Mouse (Mus musculus) spleen, postnatal 36 days (tissue): ENCODE measurements around the gene Tmbim4.

Experiments
- DNase-seq, 2 experiments: peaks; one replicate each; pipeline ENCODE4 v3.0.0; 2022; ENCODE audit warnings: low spot score in 2 of 2, mixed read lengths in 1 of 2

Tmbim4 gene

GRCm38 (mm10) chr10:120245681-120246080, 44.3 kb downstream of the Tmbim4 start:
- DNase-seq, result no peak

GRCm38 (mm10) chr10:120246994-120247750, 45.8 kb downstream of the Tmbim4 start:
- DNase-seq, result peak; percentile 63 to 66

- no peak for DNase-seq
Measured at GRCm38 (mm10) chr10:120250911-120251683, 49.7 kb downstream of the Tmbim4 start.

GRCm38 (mm10) chr10:120251791-120252190, 50.4 kb downstream of the Tmbim4 start:
- DNase-seq, result no peak

- no peak for DNase-seq
Measured at GRCm38 (mm10) chr10:120252800-120253199, 51.4 kb downstream of the Tmbim4 start.

GRCm38 (mm10) chr10:120257231-120257630, 55.8 kb downstream of the Tmbim4 start:
- peak; percentile 3 to 12 for DNase-seq

- no peak for DNase-seq
Measured at GRCm38 (mm10) chr10:120267790-120268189, 66.4 kb downstream of the Tmbim4 start.

GRCm38 (mm10) chr10:120269946-120270345, 68.6 kb downstream of the Tmbim4 start:
- no peak for DNase-seq

GRCm38 (mm10) chr10:120270777-120271176, 69.4 kb downstream of the Tmbim4 start:
- DNase-seq, result peak; percentile 47 to 49

GRCm38 (mm10) chr10:120271318-120271717, 69.9 kb downstream of the Tmbim4 start:
- DNase-seq, result no peak

GRCm38 (mm10) chr10:120271879-120272269, 70.5 kb downstream of the Tmbim4 start:
- no peak for DNase-seq

- DNase-seq, result no peak
Measured at GRCm38 (mm10) chr10:120272270-120272883, 71.0 kb downstream of the Tmbim4 start.

GRCm38 (mm10) chr10:120273335-120273734, 71.9 kb downstream of the Tmbim4 start:
- no peak for DNase-seq
